Mouse (Mus musculus) liver, embryonic 14.5 days (tissue): ENCODE measurements around the gene Lrrc3. TPM values are rescaled to one million over a fixed set of nuclear protein-coding genes. Genes with fewer than 3 reads are reported as not detected.
"Not testable (repeated sequence)": the region's sequence is repeated elsewhere in the genome, so short reads cannot be mapped to it uniquely, and the experiment has no call there.

Experiments used
- ATAC-seq: fragments of 200-750 bp; cut with Nextera tagmentation; 2 replicates; pipeline ENCODE4 v1.8.0; 2017; ENCODE audit warnings: moderate number of reproducible peaks, mild to moderate bottlenecking, moderate library complexity; ENCODE audit not compliant: insufficient read depth
- DNase-seq, 3 experiments: peaks; one replicate each; pipeline ENCODE4 v3.0.0-alpha.2; 2012 to 2013; ENCODE audit warnings: low read depth in 3 of 3, low spot score in 3 of 3
- H3K27ac ChIP-seq: fragments of 300-500 bp; sonication (generic); 2 replicates; pipeline ENCODE4 v1.5.1; 2014; ENCODE audit warnings: moderate library complexity, mild to moderate bottlenecking, control low read depth, inconsistent platforms
- H3K27me3 ChIP-seq: fragments of 300-500 bp; sonication (generic); 2 replicates; pipeline ENCODE4 v1.6.1; 2014; ENCODE audit warnings: mild to moderate bottlenecking, low read length, moderate library complexity; ENCODE audit not compliant: control insufficient read depth, insufficient read depth
- H3K36me3 ChIP-seq: fragments of 300-500 bp; sonication (generic); replicated peaks from 2 replicates; pipeline ENCODE4 v1.6.1; 2014; ENCODE audit warnings: low read depth; ENCODE audit not compliant: control insufficient read depth, insufficient read depth
- H3K4me1 ChIP-seq, 2 experiments: fragments of 200-500 bp in 1 of 2; fragments of 300-500 bp in 1 of 2; sonication (generic) in 1 of 2; replicated peaks; 2 replicates each; pipeline ENCODE4 v1.6.1; 2012 to 2014; ENCODE audit warnings: antibody characterized with exemption in 1 of 2, inconsistent platforms in 1 of 2, low read length in 1 of 2; ENCODE audit not compliant: control insufficient read depth in 2 of 2, insufficient read depth in 2 of 2
- H3K4me2 ChIP-seq: fragments of 300-500 bp; sonication (generic); 2 replicates; pipeline ENCODE4 v1.6.1; 2014; ENCODE audit warnings: low read depth, mild to moderate bottlenecking, control low read depth, moderate library complexity
- H3K4me3 ChIP-seq, 2 experiments: fragments of 200-500 bp in 1 of 2; fragments of 300-500 bp in 1 of 2; sonication (generic) in 1 of 2; 2 replicates each; pipeline ENCODE4 v1.5.1; 2012 to 2014; ENCODE audit warnings: low read depth in 2 of 2, low read length in 2 of 2, mild to moderate bottlenecking in 2 of 2, control low read depth in 1 of 2, inconsistent platforms in 1 of 2, moderate library complexity in 1 of 2; ENCODE audit not compliant: insufficient read depth in 1 of 2
- H3K9ac ChIP-seq: fragments of 300-500 bp; sonication (generic); replicated peaks from 2 replicates; pipeline ENCODE4 v1.6.1; 2014; ENCODE audit warnings: mild to moderate bottlenecking, control low read depth, moderate library complexity
- H3K9me3 ChIP-seq: fragments of 300-500 bp; sonication (generic); 2 replicates; pipeline ENCODE4 v1.6.1; 2016; ENCODE audit warnings: low read length, mixed read lengths; ENCODE audit not compliant: control insufficient read depth
- CTCF ChIP-seq: IDR thresholded peaks from 2 replicates; pipeline ENCODE4 v1.5.1; 2016; ENCODE audit warnings: antibody characterized with exemption, low read depth, control low read depth
- EP300 ChIP-seq: IDR thresholded peaks from 2 replicates; pipeline ENCODE4 v1.6.1; 2016; ENCODE audit warnings: antibody characterized with exemption, low read depth
- WGBS: fragments of 180-500 bp; shearing (Covaris S2); extraction: QIAGEN DNeasy Blood & Tissue Kit; methylation state at CpG from one replicate; pipeline ENCODE4 v1.1.7; 2014; ENCODE audit not compliant: insufficient replicate concordance; 5-methylcytosine and 5-hydroxymethylcytosine counted together
- polyA plus RNA-seq, 2 experiments: library from polyadenylated mRNA; depleted of rRNA in 1 of 2; stranded (reverse) in 1 of 2; unstranded in 1 of 2; fragments of >200 nt; fragmentation: Nextera tagmentation in 1 of 2; extraction: Ambion mirVana in 1 of 2; gene quantifications; 2 replicates each; pipeline versions ENCODE4 v1.2.1 to v1.2.3; 2012 to 2014

The Lrrc3 gene
- 6.7 and 8.4 TPM in 2 replicates for polyA plus RNA-seq (2012; rRNA removed)
- 8.0 and 8.9 TPM in 2 replicates for polyA plus RNA-seq (2014; fragmentation: Nextera tagmentation; extraction: Ambion mirVana)

DNA sequence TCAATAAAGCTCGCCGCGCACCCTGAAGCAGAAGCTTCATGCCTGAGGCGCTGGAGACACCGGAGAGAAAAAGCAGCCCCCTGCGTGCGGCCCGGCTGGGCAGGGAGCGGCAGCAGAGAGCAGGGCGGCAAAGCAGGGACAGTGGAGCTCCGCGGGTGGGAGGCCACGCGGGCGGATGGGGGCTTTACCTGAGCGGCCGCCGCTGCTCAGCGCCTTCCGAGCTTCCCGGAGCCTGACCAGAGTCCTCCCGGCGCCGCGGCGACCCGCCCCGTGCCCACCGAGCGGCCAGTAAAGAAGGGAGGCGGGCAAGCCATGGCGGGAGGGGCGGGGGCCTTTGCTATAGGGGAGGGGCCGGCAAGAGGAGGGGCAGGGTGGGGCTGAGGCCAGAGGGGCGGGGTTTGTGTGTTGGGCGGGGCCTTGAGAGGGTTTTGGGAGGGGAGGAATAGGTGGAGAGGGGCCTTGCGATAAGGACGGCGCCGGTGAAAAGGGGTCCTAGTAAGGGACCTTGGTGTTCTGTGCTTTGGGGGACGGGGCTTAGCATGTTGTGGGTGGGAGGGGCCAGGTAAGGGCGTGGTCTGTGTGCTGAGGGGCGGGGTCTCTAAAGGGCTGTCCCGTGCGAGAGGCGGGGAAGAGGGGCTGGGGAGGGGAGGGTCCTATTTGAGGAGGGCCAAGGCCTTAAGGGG, at the start of gene Lrrc3:
Gene Lrrc3 (minus strand): TSS at position 326 of the 683 bp plus-strand sequence.
- ATAC-seq = peak; percentile 73
- no peak within 1 kb of the TSS for H3K9ac ChIP-seq

DNA sequence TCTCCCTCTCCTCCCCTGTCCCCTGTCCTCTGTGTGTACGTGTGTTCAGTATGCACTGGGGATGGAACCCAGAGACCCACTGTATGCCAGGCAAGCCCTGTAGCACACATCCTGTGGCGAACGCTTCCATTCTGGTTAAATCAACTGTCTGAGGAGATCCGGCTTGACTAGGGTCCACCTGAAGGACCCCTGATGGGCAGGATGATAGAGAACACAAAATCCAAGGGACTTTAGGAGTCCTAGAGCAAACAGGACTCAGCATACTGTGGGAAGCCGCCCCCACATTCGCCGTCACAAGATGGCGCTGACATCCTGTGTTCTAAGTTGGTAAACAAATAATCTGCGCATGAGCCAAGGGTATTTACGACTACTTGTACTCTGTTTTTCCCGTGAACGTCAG, 48.1 kb upstream of the Lrrc3 start:
- H3K9me3 ChIP-seq, H3K9ac ChIP-seq, H3K4me1 ChIP-seq, H3K27me3 ChIP-seq, DNase-seq, H3K4me2 ChIP-seq, H3K4me3 ChIP-seq, ATAC-seq, H3K36me3 ChIP-seq, H3K27ac ChIP-seq: not testable (repeated sequence)
- 81% methylated on average over 8 of the region's 12 CpGs for WGBS

More for the DNA sequence above, at the start of gene Lrrc3:
- no peak within 1 kb of the TSS for H3K27ac ChIP-seq
- WGBS = under 1% methylated on average over 46 of the region's 46 CpGs
- H3K4me3 ChIP-seq = peak within 1 kb of the TSS; percentile 49 to 56
- H3K9me3 ChIP-seq = no peaks in the 10 kb centered on the region
- DNase-seq = peak; percentile 14 to 19 (median 18)
- H3K4me2 ChIP-seq = peak within 1 kb of the TSS; percentile 62
- H3K27me3 ChIP-seq = peaks cover 6% of the 10 kb centered on the region
- H3K36me3 ChIP-seq = no peaks in the 10 kb centered on the region
- no peaks in the 10 kb centered on the region; a peak in 1 of 4 replicates for H3K4me1 ChIP-seq
- TF ChIP-seq EP300 = no peak
- peak; percentile 37; the same call in 1 of the 2 replicates for TF ChIP-seq CTCF

- H3K27ac ChIP-seq = no peak overlapping the region
- H3K9me3 ChIP-seq = no peaks in the 10 kb centered on the region
- no peaks in the 10 kb centered on the region for H3K36me3 ChIP-seq
- no peak overlapping the region for H3K4me2 ChIP-seq
- 25% methylated on average over 2 of the region's 2 CpGs for WGBS
- DNase-seq (no peak), ATAC-seq (no peak)
- no peak overlapping the region for H3K9ac ChIP-seq
- no peak overlapping the region for H3K4me3 ChIP-seq
- H3K27me3 ChIP-seq = no peaks in the 10 kb centered on the region
- no peaks in the 10 kb centered on the region for H3K4me1 ChIP-seq
- TF ChIP-seq CTCF (no peak), EP300 (no peak)
These were observed 37.3 kb upstream of the Lrrc3 start for GRCm38 (mm10) chr10:77939685-77940084.

- Histone ChIP-seq H3K27me3 (no peaks in the 10 kb centered on the region), H3K27ac (no peak overlapping the region), H3K36me3 (no peaks in the 10 kb centered on the region), H3K9ac (no peak overlapping the region), H3K4me3 (no peak overlapping the region), H3K9me3 (no peaks in the 10 kb centered on the region), H3K4me2 (no peak overlapping the region), H3K4me1 (no peaks in the 10 kb centered on the region)
- ATAC-seq (no peak), DNase-seq (no peak)
- 69% methylated on average over 10 of the region's 10 CpGs for WGBS
- TF ChIP-seq EP300 (no peak), CTCF (no peak)
These were observed 25.0 kb upstream of the Lrrc3 start for GRCm38 (mm10) chr10:77927375-77927774.

DNA sequence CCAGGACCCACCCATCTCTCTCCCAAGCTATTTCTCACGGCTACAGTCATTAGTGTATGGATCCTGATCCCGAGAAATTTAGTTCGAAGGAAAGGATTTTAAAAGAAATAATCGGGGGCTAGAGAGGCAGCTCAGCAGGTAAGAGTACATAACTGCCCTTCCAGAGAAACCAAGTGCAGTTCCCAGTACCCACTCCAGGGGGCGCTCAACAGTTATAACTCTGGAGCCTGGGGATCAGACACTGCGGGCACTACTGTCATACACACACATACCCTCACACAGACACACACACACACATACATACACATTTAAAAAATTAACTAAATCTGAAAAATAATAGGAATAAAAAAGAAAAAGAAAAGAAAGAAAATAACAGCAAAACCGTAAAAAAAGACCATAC, 23.8 kb upstream of the Lrrc3 start:
- H3K27me3 ChIP-seq = no peaks in the 10 kb centered on the region
- H3K9ac ChIP-seq = no peak overlapping the region
- no peak overlapping the region for H3K4me2 ChIP-seq
- 23% methylated on average over 7 of the region's 7 CpGs for WGBS
- peak in 2 of 3 experiments; percentile 19 to 33 for DNase-seq
- no peak for ATAC-seq
- H3K9me3 ChIP-seq = no peaks in the 10 kb centered on the region
- H3K27ac ChIP-seq = no peak overlapping the region
- TF ChIP-seq EP300 (no peak), CTCF (peak; percentile 79)
- H3K4me3 ChIP-seq = no peak overlapping the region
- no peaks in the 10 kb centered on the region for H3K4me1 ChIP-seq
- H3K36me3 ChIP-seq = no peaks in the 10 kb centered on the region
